Mouse (Mus musculus) gastrocnemius, adult 2 months (tissue): ENCODE results near the gene Prss22. TPM values are rescaled to one million over a fixed set of nuclear protein-coding genes. Genes with fewer than 3 reads are reported as not detected.
A peak's percentile ranks its signal among the peaks of the same experiment; 100 is the strongest.

Source experiments
- DNase-seq: peaks from one replicate; pipeline ENCODE4 v3.0.0; 2022
- H3K27ac ChIP-seq: fragments of 200-600 bp; 2 replicates; pipeline ENCODE4 v1.8.1; 2022; ENCODE audit warnings: mild to moderate bottlenecking
- H3K4me3 ChIP-seq: fragments of 200-600 bp; 2 replicates; pipeline ENCODE4 v1.8.1; 2022; ENCODE audit warnings: mild to moderate bottlenecking, moderate library complexity
- CTCF ChIP-seq: fragments of 200-600 bp; IDR thresholded peaks from 2 replicates; pipeline ENCODE4 v1.8.1; 2022; ENCODE audit warnings: antibody characterized with exemption, mild to moderate bottlenecking, moderate library complexity
- intact Hi-C: fragments of 180-260 bp; cut with DNase I; formaldehyde crosslinking; loops from one replicate; pipeline ENCODE4 v1.15.1; 2025
- long read RNA-seq, 2 experiments: library from polyadenylated mRNA; stranded (forward); transcript quantifications; one replicate each; pipeline ENCODE4 v2.0.0; 2021
- total RNA-seq, 2 experiments: library from RNA; stranded (reverse); gene quantifications; 2 replicates each; pipeline ENCODE4 v1.2.3; 2021

Gene Prss22
- not detected for total RNA-seq
- long read RNA-seq, experiment 1: 0 reads
- long read RNA-seq, experiment 2: 0 reads

DNA sequence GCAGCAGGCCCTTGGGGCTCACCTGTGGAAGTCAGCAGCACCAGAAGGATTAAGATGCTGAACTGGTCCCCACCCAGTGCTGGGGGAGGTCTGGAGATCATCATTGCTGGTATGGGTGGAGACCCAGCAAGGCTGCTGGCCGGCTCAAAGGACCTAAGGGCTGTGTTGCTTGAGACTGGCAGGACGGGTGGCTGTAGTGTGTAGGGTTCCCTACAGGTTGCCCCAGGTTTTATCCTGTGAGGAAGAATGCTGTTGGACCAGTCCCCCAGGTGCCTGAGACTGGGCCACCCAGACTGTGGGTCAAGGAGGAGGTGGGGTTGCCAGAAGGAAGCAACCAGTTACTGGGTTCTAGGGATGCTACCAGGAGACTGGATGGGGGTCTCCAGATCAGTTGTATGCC, at the start of gene Prss22:
Gene Prss22 (minus strand): TSS at position 200 of the 400 bp plus-strand sequence.
- Histone ChIP-seq H3K4me3 (no peak within 1 kb of the TSS), H3K27ac (no peak within 1 kb of the TSS)
- TF ChIP-seq CTCF: no peak
- peak; percentile 5 for DNase-seq
- intact Hi-C loops: no loop called here

DNA sequence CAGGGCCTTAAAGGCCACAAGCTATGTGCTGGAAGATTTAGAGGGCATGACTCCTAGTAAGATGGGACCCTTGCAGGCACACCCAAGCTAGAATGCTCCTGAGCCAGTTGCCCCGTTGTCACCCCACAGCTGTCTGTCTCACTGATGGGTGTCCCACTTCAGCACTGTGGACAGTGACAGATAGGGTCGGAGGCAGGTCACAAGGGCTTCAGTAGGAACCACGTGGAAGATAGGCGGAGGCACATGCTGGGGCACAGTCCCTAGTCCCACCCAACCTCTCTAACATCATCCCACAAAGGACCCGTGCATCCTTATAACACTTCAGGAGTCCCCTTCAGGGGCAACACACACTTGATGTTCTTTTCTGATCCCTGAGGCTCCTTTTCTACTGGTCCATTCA, 48.1 kb upstream of the Prss22 start:
- intact Hi-C loops: no loop called here

DNA sequence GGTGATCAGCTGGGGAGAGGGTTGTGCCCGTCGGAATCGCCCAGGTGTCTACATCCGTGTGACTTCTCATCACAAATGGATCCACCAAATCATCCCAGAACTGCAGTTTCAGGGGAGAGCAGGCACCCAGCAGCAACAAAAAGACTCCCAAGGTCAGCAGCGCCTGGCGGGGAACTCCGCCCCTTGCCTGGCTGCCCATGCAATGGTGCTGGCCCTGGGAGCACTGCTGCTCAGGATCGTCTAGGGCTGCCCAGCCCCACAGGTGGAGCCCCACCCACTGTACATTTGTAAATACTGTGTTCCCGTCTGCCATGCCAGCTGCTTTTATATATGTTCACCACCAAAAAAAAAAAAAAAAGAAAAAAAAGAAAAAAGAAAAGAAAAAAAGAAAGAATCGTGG, 47.7 kb upstream of the Prss22 start:
- TF ChIP-seq CTCF: no peak
- Histone ChIP-seq H3K27ac (no peak overlapping the region), H3K4me3 (no peak overlapping the region)
- intact Hi-C loops: no loop called here
- no peak for DNase-seq

More for the DNA sequence above, 48.1 kb upstream of the Prss22 start:
- Histone ChIP-seq H3K4me3 (no peak overlapping the region), H3K27ac (no peak overlapping the region)
- no peak for DNase-seq
- TF ChIP-seq CTCF: no peak

DNA sequence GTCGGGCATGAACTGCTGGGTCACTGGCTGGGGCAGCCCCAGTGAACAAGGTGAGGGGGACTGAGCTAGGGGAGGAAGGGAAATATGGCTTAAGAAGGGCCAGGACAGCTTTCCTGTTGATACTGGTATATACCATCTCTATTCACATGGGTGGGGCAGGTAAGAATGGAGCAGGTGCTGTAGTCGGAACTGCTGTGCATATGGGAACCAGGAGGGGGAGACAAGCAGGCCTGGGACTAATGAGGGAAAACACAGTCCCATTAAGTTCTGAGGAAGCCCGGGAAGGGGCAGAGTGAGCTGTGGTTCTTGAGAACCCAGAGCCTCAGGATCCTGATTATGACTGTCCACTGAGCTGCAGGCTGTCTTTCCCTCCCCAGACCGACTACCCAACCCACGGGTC, 46.6 kb upstream of the Prss22 start:
- TF ChIP-seq CTCF: no peak
- intact Hi-C loops: no loop called here
- Histone ChIP-seq H3K27ac (no peak overlapping the region), H3K4me3 (no peak overlapping the region)
- no peak for DNase-seq

- no peak for DNase-seq
- Histone ChIP-seq H3K4me3 (no peak within 1 kb of the TSS), H3K27ac (no peak within 1 kb of the TSS)
- intact Hi-C loops: no loop called here
- TF ChIP-seq CTCF: no peak
Observed at GRCm38 (mm10) chr17:24037844-24038243, 39.9 kb upstream of the Prss22 start, which contains the start of gene Prss27. Prss27 (plus strand) TSS chr17:24038144.

- TF ChIP-seq CTCF: no peak
- intact Hi-C loops: no loop called here
- Histone ChIP-seq H3K27ac (no peak overlapping the region), H3K4me3 (no peak overlapping the region)
- DNase-seq: no peak
Observed at GRCm38 (mm10) chr17:24037360-24037759, 39.5 kb upstream of the Prss22 start.

DNA sequence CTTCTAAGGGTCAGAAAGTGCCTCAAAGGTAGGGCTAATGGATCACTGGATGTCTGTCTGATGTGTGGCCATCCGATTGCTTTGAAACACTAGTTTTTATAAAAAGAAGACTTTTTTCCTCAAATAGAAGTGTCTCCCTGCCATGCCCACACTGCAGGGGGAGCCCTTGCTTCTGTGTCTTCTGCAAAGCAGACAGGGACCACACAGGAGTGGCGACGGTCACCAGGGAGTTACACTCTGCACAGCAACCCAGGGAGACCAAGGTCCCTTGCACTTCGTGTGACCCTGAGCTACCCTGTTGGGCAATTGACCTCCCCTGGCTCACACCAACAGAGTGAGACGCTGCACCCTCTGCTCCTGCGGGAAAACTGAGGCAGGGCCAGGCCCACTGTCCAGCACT, 39.1 kb upstream of the Prss22 start:
- TF ChIP-seq CTCF: no peak

GRCm38 (mm10) chr17:24035087-24035486, 37.2 kb upstream of the Prss22 start:
- no peak overlapping the region for H3K27ac ChIP-seq

More for the DNA sequence above, 39.1 kb upstream of the Prss22 start:
- H3K27ac ChIP-seq: no peak overlapping the region
- H3K4me3 ChIP-seq: no peak overlapping the region
- intact Hi-C loops: no loop called here
- DNase-seq: no peak

GRCm38 (mm10) chr17:24030551-24030950, 32.7 kb upstream of the Prss22 start:
- Histone ChIP-seq H3K4me3 (no peak overlapping the region), H3K27ac (no peak overlapping the region)
- no peak for TF ChIP-seq CTCF
- intact Hi-C loops: no loop called here
- DNase-seq: no peak

More at GRCm38 (mm10) chr17:24035087-24035486, 37.2 kb upstream of the Prss22 start:
- no peak overlapping the region for H3K4me3 ChIP-seq
- DNase-seq: no peak
- intact Hi-C loops: no loop called here
- no peak for TF ChIP-seq CTCF

DNA sequence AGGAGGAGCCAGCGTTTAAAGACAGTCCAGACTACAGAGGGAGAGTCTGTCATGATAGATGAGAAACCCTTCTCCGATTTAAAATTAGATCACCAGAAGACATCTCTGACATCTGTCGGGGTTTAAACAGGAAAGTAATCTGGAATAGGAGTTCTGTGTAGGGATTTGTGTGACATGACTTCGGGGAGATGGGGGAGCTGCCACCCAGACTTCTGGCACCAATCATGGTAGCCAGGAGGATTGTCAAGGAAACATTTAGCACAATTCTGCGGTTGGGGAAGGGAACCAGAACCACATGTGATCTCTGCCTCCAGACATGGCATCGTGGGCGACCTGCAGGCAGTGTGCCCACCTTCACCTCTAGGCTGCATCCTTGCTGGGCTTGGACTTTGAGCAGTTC, 31.6 kb upstream of the Prss22 start:
- Histone ChIP-seq H3K27ac (no peak overlapping the region), H3K4me3 (no peak overlapping the region)
- no peak for DNase-seq
- TF ChIP-seq CTCF: no peak
- intact Hi-C loops: no loop called here

DNA sequence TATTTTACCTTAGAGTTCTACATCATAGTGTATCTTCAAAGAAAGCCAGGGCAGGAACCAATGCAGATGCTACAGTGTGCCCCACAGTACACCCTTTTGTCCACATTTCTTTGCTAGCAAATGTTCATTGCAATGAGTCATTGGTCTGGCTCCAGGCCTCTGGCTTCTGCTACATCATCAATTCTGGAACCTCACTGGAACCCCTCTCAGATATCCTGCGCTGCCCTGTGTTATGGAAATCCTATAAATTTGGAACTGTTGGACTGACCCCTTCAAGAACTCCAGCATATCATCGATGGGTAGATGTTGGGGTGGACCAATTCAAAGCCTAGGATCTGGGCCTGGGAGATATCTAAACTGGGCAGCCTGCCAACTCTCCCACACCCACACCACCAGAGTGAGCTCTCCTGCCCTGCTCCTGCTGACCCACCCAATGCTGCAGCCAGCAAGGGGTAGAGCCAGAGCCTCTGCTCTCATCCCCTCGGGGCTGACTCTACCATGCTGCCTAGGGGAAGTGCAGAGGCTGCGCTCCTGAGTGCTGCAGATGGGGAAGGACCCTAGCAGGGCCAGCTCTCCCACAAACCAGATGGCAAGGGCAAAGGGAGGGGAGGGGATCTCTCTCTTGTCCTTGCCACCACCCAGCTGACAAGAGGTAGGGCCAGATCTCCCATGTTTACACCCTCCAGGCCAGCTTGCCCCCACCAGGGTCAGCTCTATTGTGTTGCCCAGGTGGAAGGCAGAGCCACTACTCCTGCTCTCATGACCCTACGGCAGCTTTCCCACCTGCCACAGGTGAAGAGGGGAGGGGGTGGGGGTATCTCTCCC, 23.7 kb upstream of the Prss22 start:
- Histone ChIP-seq H3K4me3 (no peak overlapping the region), H3K27ac (no peak overlapping the region)
- no peak for TF ChIP-seq CTCF
- intact Hi-C loops: no loop called here
- peak; percentile 51 for DNase-seq

- Histone ChIP-seq H3K4me3 (no peak overlapping the region), H3K27ac (no peak overlapping the region)
- no peak for DNase-seq
- intact Hi-C loops: no loop called here
- no peak for TF ChIP-seq CTCF
Observed at GRCm38 (mm10) chr17:24020696-24021095, 22.8 kb upstream of the Prss22 start.

DNA sequence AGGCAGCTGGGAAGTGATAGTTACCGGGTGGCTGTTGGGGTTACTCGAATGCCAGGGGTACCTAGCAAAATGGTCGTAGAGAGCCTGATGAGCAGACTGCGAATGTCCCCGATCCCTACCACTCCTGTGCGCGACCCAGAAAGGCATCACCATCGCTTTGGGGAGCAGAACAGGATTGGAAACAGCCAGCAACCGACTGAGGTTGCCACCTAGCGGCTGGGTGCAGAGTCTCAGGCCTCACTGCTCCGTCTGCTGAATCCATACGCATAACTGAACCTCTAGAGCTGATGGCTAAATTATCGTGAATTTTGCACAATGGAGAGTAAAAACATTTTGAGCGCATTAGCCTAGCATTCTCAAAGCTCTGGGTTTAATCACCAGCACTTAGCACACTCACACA, 17.8 kb upstream of the Prss22 start:
- no peak overlapping the region for H3K27ac ChIP-seq
- TF ChIP-seq CTCF: peak; percentile 64
- intact Hi-C loops: no loop called here
- no peak overlapping the region for H3K4me3 ChIP-seq
- peak; percentile 29 for DNase-seq
